Mouse (Mus musculus): ENCODE measurements around the gene Kiss1r. TPM values are rescaled to one million over a fixed set of nuclear protein-coding genes. Genes with fewer than 3 reads are reported as not detected.

Kiss1r gene
- polyA plus RNA-seq, 1 experiment from 2014 or later, result 0.26 TPM

DNA sequence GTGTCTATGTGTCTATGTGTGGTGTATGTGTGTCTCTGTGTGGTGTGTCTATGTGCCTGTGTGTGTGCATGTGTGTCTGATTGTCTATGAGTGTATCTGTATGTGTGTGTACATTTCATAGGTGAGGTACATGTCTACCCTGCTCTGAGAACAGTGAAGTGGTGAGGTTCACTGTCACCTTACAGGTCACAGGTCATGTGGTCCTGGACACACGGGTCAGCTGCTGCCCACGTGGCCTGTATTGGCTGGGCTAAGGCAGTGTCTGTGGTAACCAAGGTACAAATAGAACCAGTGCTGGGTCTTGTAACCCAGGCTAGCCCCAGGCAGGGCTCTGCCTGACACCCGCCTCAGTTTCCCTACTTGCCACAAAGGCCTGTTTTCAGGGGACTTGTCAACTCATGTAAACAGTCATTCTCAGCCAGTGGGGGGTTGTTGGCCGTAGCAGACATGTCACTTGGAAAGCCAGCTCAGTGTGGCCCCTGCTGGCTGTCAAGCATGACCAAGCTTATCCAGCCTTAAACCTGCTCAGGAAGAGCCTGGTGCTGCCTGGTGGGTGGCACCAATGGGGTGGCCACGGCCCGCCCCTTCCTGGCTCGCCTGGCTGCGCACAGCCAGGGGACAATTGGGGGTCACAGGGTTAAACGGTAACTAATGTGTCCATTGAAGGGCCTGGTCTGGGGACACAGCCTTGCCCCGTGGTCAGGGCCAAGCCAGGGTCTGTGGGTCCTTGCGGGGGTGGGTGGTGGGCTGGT, 21.2 kb downstream of the Kiss1r start:
- Histone ChIP-seq H3K4me1 (replicated peaks; ENCODE audit: control insufficient read depth, insufficient read depth, low read length) (peaks cover 2% of the 10 kb centered on the region; the same call in 1 of the 2 replicates), H3K9me3 (ENCODE audit: control insufficient read depth, low read length) (no peaks in the 10 kb centered on the region), H3K27ac (ENCODE audit: low read depth, low read length) (no peak overlapping the region), H3K9ac (ENCODE audit: low read depth, low read length) (no peak overlapping the region), H3K27me3 (ENCODE audit: control insufficient read depth, insufficient read depth, low read length) (no peaks in the 10 kb centered on the region), H3K4me2 (replicated peaks; ENCODE audit: low read depth, low read length) (no peak overlapping the region), H3K36me3 (ENCODE audit: control insufficient read depth, insufficient read depth, low read length) (peaks cover 4% of the 10 kb centered on the region; the same call in 1 of the 2 replicates), H3K4me3 (ENCODE audit: low read depth, low read length) (no peak overlapping the region)
- WGBS, result 31% methylated on average over 11 of the region's 11 CpGs
- ATAC-seq (ENCODE audit: low FRiP score) (no peak), DNase-seq (ENCODE audit: low spot score) (no peak)

DNA sequence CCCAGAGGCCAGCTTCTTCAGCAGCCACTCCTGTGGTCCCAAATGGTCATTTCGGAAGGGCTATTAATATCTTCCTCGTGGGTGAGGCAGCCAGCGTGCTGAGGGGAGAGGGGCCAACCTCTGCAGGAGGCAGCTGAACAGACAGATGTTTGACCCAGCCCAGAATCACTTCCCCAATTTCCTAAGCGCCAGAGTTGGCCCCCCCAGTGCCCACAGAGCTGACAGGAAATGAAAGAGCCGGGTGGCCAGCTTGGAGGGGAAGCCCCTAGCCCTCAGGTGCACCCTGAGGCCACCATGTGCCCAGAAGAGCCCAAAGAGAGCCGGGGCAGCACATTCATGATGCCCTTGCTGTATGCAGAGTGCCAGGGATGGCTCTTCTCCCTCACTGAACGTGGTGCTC, 24.0 kb downstream of the Kiss1r start:
- Histone ChIP-seq H3K9me3 (ENCODE audit: control insufficient read depth, low read length) (no peaks in the 10 kb centered on the region), H3K9ac (ENCODE audit: low read depth, low read length) (no peak overlapping the region), H3K27ac (ENCODE audit: low read depth, low read length) (no peak overlapping the region), H3K4me3 (ENCODE audit: low read depth, low read length) (no peak overlapping the region), H3K4me2 (replicated peaks; ENCODE audit: low read depth, low read length) (no peak overlapping the region), H3K27me3 (ENCODE audit: control insufficient read depth, insufficient read depth, low read length) (no peaks in the 10 kb centered on the region), H3K36me3 (ENCODE audit: control insufficient read depth, insufficient read depth, low read length) (no peaks in the 10 kb centered on the region), H3K4me1 (replicated peaks; ENCODE audit: control insufficient read depth, insufficient read depth, low read length) (peaks cover 4% of the 10 kb centered on the region)
- ATAC-seq (ENCODE audit: low FRiP score) (no peak), DNase-seq (ENCODE audit: low spot score) (no peak)
- 67% methylated on average over 7 of the region's 7 CpGs for WGBS

DNA sequence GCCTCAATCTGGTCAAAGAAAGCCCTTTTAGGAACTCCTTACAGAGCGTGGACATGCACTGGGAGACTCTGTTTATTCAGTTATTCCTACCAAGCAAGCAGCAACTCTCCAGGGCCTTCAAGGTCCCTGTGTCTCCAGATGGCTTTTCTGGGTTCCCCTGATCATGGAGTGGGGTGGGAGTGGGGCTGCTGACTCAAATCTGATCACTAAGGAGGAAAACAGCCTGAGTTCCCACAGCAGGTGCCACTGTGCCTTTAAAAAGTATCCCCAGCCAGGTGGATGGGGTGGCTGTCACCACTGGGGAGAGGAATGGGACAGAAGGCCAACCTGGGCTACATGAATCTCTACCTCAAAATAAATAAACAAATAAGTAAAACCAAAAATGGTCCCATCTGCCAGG, 26.2 kb downstream of the Kiss1r start:
- no peaks in the 10 kb centered on the region for H3K27me3 ChIP-seq (ENCODE audit: control insufficient read depth, insufficient read depth, low read length)
- no peak overlapping the region for H3K4me3 ChIP-seq (ENCODE audit: low read depth, low read length)
- H3K27ac ChIP-seq (ENCODE audit: low read depth, low read length), result no peak overlapping the region
- H3K4me2 ChIP-seq (replicated peaks; ENCODE audit: low read depth, low read length), result no peak overlapping the region
- H3K9me3 ChIP-seq (ENCODE audit: control insufficient read depth, low read length), result no peaks in the 10 kb centered on the region
- DNase-seq (ENCODE audit: low spot score) (no peak), ATAC-seq (ENCODE audit: low FRiP score) (no peak)
- H3K9ac ChIP-seq (ENCODE audit: low read depth, low read length), result no peak overlapping the region
- WGBS, result 76% methylated on average over 1 of the region's 1 CpGs
- peaks cover 16% of the 10 kb centered on the region for H3K4me1 ChIP-seq (replicated peaks; ENCODE audit: control insufficient read depth, insufficient read depth, low read length)
- H3K36me3 ChIP-seq (ENCODE audit: control insufficient read depth, insufficient read depth, low read length), result no peaks in the 10 kb centered on the region

DNA sequence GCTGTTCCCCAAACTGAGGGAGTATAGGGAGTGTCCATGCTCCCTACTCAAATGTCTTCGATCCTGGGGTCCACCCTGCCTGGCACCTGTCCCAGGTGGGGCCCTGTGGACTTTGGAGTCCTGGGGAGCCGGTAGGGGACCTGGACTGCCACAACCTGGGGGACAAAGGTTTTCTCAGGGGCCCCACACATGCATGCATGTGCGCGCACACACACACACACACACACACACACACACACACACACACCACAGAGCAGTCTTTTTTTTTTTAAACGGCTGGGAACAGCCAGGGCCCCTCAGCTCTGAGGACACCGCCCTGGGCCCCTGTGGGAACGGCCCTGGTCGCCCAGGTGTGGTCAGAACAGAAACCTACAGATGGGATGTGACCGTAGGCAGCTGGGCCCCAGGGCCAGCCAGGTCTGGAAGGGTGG, 26.7 kb downstream of the Kiss1r start:
- WGBS, result 81% methylated on average over 9 of the region's 9 CpGs
- ATAC-seq (ENCODE audit: low FRiP score), result no peak
- Histone ChIP-seq H3K36me3 (ENCODE audit: control insufficient read depth, insufficient read depth, low read length) (no peaks in the 10 kb centered on the region), H3K9me3 (ENCODE audit: control insufficient read depth, low read length) (no peaks in the 10 kb centered on the region), H3K9ac (ENCODE audit: low read depth, low read length) (no peak overlapping the region), H3K4me1 (replicated peaks; ENCODE audit: control insufficient read depth, insufficient read depth, low read length) (peaks cover 16% of the 10 kb centered on the region), H3K27me3 (ENCODE audit: control insufficient read depth, insufficient read depth, low read length) (no peaks in the 10 kb centered on the region), H3K4me3 (ENCODE audit: low read depth, low read length) (no peak overlapping the region), H3K27ac (ENCODE audit: low read depth, low read length) (no peak overlapping the region), H3K4me2 (replicated peaks; ENCODE audit: low read depth, low read length) (no peak overlapping the region)
- DNase-seq (ENCODE audit: low spot score), result no peak

DNA sequence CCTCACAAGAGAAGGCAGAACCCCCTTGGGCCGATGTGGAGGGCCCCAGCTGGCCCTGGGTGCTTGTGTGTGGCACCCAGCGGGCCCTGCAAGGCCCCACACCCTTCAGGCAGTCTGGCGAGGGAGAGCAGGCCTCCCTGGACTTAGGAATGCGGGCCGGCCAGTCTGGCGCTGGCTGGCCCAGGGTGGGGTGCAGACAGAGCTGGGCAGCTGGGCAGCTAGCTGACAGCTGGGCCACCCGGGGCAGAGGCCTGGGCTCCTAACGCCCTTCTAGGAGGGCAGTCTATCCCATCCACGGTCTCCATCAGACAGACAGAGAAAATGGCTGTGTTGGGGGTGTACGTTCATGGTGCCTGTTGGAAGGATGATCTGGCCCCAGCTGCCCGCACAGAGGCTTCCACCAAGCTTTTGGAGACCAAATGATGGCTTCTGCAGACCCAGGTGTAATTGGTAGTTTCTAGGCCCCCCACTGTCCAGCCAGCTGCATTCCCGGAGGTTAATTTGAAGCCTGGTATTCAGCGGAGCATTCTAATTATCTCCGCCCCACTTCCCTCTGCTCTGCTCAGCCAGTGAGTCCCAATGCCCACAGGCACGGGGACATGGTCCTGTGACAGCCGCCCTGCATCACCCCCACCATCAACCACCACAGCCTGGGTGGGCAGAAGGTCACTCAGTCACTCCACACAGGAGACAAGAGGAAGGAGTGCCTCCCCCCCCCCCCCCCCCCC, 28.9 kb downstream of the Kiss1r start:
- Histone ChIP-seq H3K27me3 (ENCODE audit: control insufficient read depth, insufficient read depth, low read length) (no peaks in the 10 kb centered on the region), H3K9ac (ENCODE audit: low read depth, low read length) (peak overlapping the region; percentile 45; the same call in 1 of the 2 replicates), H3K4me3 (ENCODE audit: low read depth, low read length) (no peak overlapping the region), H3K4me2 (replicated peaks; ENCODE audit: low read depth, low read length) (peak overlapping the region; percentile 11; the same call in 1 of the 2 replicates), H3K36me3 (ENCODE audit: control insufficient read depth, insufficient read depth, low read length) (no peaks in the 10 kb centered on the region), H3K27ac (ENCODE audit: low read depth, low read length) (peak overlapping the region; percentile 70), H3K4me1 (replicated peaks; ENCODE audit: control insufficient read depth, insufficient read depth, low read length) (peaks cover 16% of the 10 kb centered on the region), H3K9me3 (ENCODE audit: control insufficient read depth, low read length) (no peaks in the 10 kb centered on the region)
- 19% methylated on average over 16 of the region's 16 CpGs for WGBS
- peak; percentile 72 for ATAC-seq (ENCODE audit: low FRiP score)
- peak; percentile 71 for DNase-seq (ENCODE audit: low spot score)

DNA sequence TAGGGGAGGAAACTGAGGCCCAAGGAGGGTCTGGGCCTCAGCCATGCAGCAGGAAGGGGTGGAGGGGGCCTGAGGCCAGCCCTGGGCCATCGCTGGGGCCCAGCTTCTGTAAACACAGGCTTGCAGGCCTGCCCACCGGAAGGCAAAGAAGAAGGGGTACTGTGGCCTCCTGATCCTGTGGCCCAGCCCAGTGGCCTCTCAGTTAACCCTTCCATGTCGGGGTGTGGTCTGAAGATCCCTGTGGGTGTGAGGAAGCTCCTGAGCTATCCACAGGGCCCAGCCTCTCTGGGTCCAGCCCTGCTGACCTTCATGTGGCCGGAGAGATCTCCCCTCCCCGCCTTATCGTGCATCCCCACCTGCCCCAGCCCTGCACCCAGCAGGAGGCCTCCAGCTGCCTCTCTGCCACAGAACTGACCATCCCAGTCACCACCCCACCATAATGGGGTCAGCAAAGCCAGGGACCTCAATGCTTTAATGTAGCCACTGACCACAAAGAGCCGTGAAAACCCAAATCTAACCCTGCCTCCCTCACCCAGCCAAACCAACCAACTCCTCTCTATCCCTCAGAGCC, 30.1 kb downstream of the Kiss1r start:
- Histone ChIP-seq H3K9me3 (ENCODE audit: control insufficient read depth, low read length) (no peaks in the 10 kb centered on the region), H3K36me3 (ENCODE audit: control insufficient read depth, insufficient read depth, low read length) (0 out of 2 replicates have a peak, but pooled peaks cover 3% of the 10 kb centered on the region), H3K4me2 (replicated peaks; ENCODE audit: low read depth, low read length) (no peak overlapping the region; the same call in 1 of the 2 replicates), H3K4me3 (ENCODE audit: low read depth, low read length) (no peak overlapping the region), H3K27me3 (ENCODE audit: control insufficient read depth, insufficient read depth, low read length) (no peaks in the 10 kb centered on the region), H3K4me1 (replicated peaks; ENCODE audit: control insufficient read depth, insufficient read depth, low read length) (peaks cover 16% of the 10 kb centered on the region), H3K27ac (ENCODE audit: low read depth, low read length) (peak overlapping the region; percentile 58), H3K9ac (ENCODE audit: low read depth, low read length) (0 out of 2 replicates have a peak overlapping the region, but pooled peaks have one; percentile 11)
- no peak for DNase-seq (ENCODE audit: low spot score)
- peak; percentile 28; the same call in 1 of the 2 replicates for ATAC-seq (ENCODE audit: low FRiP score)
- 14% methylated on average over 7 of the region's 7 CpGs for WGBS

DNA sequence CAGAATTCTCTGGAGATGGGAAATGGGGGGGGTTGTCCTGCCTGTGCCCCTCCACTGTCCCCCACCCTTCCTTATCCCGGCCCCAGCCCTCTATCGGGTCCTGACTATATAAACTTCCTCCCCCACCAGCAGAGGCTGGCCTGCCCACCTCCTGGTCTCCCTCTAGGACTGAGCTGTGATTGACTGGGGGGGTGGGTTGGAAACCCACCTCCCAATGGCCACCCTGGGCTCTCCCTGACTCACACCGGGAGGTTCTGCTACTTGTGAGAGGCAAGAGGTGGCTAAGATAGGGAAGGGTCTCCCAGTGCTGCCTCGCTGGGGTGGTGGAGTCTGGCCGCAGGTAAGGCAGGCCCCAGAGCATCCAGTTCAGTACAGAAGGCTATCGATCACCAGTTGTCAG, 30.7 kb downstream of the Kiss1r start:
- DNase-seq (ENCODE audit: low spot score), result no peak
- H3K4me2 ChIP-seq (replicated peaks; ENCODE audit: low read depth, low read length), result no peak overlapping the region
- H3K27ac ChIP-seq (ENCODE audit: low read depth, low read length), result peak overlapping the region; percentile 58; the same call in 1 of the 2 replicates
- ATAC-seq (ENCODE audit: low FRiP score), result no peak
- peaks cover 16% of the 10 kb centered on the region for H3K4me1 ChIP-seq (replicated peaks; ENCODE audit: control insufficient read depth, insufficient read depth, low read length)
- no peak overlapping the region for H3K9ac ChIP-seq (ENCODE audit: low read depth, low read length)
- H3K4me3 ChIP-seq (ENCODE audit: low read depth, low read length), result no peak overlapping the region
- H3K27me3 ChIP-seq (ENCODE audit: control insufficient read depth, insufficient read depth, low read length), result no peaks in the 10 kb centered on the region
- 0 out of 2 replicates have a peak, but pooled peaks cover 3% of the 10 kb centered on the region for H3K36me3 ChIP-seq (ENCODE audit: control insufficient read depth, insufficient read depth, low read length)
- no peaks in the 10 kb centered on the region for H3K9me3 ChIP-seq (ENCODE audit: control insufficient read depth, low read length)
- 69% methylated on average over 6 of the region's 6 CpGs for WGBS

DNA sequence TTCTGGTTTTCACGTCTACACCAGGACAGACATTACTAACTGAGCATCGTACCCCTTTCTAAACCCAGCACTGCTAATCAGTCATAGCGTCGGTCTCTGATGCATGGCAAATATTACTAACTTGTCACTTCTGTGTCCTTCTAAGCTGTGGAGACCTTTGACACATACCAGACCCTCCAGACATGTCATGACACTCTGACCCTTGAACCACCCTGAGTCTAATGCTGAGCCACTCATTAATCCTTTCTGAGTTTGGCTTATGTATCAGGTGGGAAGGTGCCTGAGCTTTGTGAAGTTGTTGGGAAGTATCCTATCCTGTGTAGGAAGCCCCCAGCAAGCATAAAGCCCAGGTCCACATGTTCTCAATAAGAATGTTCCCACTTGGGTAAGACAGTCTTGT, 33.1 kb downstream of the Kiss1r start:
- H3K27me3 ChIP-seq (ENCODE audit: control insufficient read depth, insufficient read depth, low read length), result no peaks in the 10 kb centered on the region
- DNase-seq (ENCODE audit: low spot score) (no peak), ATAC-seq (ENCODE audit: low FRiP score) (no peak)
- WGBS, result 86% methylated on average over 4 of the region's 4 CpGs
- H3K9ac ChIP-seq (ENCODE audit: low read depth, low read length), result no peak overlapping the region
- 0 out of 2 replicates have a peak, but pooled peaks cover 6% of the 10 kb centered on the region for H3K36me3 ChIP-seq (ENCODE audit: control insufficient read depth, insufficient read depth, low read length)
- H3K4me2 ChIP-seq (replicated peaks; ENCODE audit: low read depth, low read length), result no peak overlapping the region
- H3K27ac ChIP-seq (ENCODE audit: low read depth, low read length), result no peak overlapping the region
- peaks cover 16% of the 10 kb centered on the region for H3K4me1 ChIP-seq (replicated peaks; ENCODE audit: control insufficient read depth, insufficient read depth, low read length)
- no peaks in the 10 kb centered on the region for H3K9me3 ChIP-seq (ENCODE audit: control insufficient read depth, low read length)
- H3K4me3 ChIP-seq (ENCODE audit: low read depth, low read length), result no peak overlapping the region
